Mouse (Mus musculus) lung, embryonic 16.5 days (tissue): ENCODE data around the gene Ube2dnl2. TPM values are rescaled to one million over a fixed set of nuclear protein-coding genes. Genes with fewer than 3 reads are reported as not detected.

ENCODE experiments used
- ATAC-seq: fragments of 200-750 bp; cut with Nextera tagmentation; 2 replicates; pipeline ENCODE4 v1.8.0; 2017; ENCODE audit warnings: low read depth, mild to moderate bottlenecking, moderate library complexity
- H3K27ac ChIP-seq: fragments of 300-500 bp; sonication (generic); 2 replicates; pipeline ENCODE4 v1.5.1; 2014; ENCODE audit warnings: mild to moderate bottlenecking, control low read depth, low read length
- H3K27me3 ChIP-seq: fragments of 300-500 bp; sonication (generic); 2 replicates; pipeline ENCODE4 v1.6.1; 2014; ENCODE audit warnings: low read depth, low read length, mixed read lengths; ENCODE audit not compliant: control insufficient read depth, insufficient read depth
- H3K36me3 ChIP-seq: fragments of 300-500 bp; sonication (generic); 2 replicates; pipeline ENCODE4 v1.6.1; 2014; ENCODE audit warnings: low read length; ENCODE audit not compliant: control insufficient read depth, insufficient read depth
- H3K4me1 ChIP-seq: fragments of 300-500 bp; sonication (generic); replicated peaks from 2 replicates; pipeline ENCODE4 v1.6.1; 2014; ENCODE audit warnings: low read length, mixed read lengths; ENCODE audit not compliant: control insufficient read depth, insufficient read depth
- H3K4me2 ChIP-seq: fragments of 300-500 bp; sonication (generic); 2 replicates; pipeline ENCODE4 v1.6.1; 2014; ENCODE audit warnings: low read depth, low read length, control low read depth
- H3K4me3 ChIP-seq: fragments of 300-500 bp; sonication (generic); 2 replicates; pipeline ENCODE4 v1.5.1; 2014; ENCODE audit warnings: mild to moderate bottlenecking, low read length, control low read depth
- H3K9ac ChIP-seq: fragments of 300-500 bp; sonication (generic); 2 replicates; pipeline ENCODE4 v1.6.1; 2014; ENCODE audit warnings: low read length, control low read depth
- H3K9me3 ChIP-seq: fragments of 300-500 bp; sonication (generic); 2 replicates; pipeline ENCODE4 v1.6.1; 2016; ENCODE audit warnings: low read length; ENCODE audit not compliant: control insufficient read depth
- WGBS: fragments of 180-500 bp; shearing (Covaris S2); extraction: QIAGEN DNeasy Blood & Tissue Kit; methylation state at CpG from one replicate; pipeline ENCODE4 v1.1.7; 2014; 5-methylcytosine and 5-hydroxymethylcytosine counted together
- polyA plus RNA-seq: library from polyadenylated mRNA; unstranded; fragments of >200 nt; fragmentation: Nextera tagmentation; extraction: Ambion mirVana; gene quantifications from 2 replicates; pipeline ENCODE4 v1.2.1, GENCODE M21; 2015

Gene Ube2dnl2
- polyA plus RNA-seq, result not detected in 2 replicates

- H3K27me3 ChIP-seq, result no peaks in the 10 kb centered on the region
- no peak within 1 kb of the TSS for H3K4me3 ChIP-seq
- no peak within 1 kb of the TSS for H3K4me2 ChIP-seq
- H3K36me3 ChIP-seq, result no peaks in the 10 kb centered on the region
- H3K9me3 ChIP-seq, result no peaks in the 10 kb centered on the region
- no peak within 1 kb of the TSS for H3K27ac ChIP-seq
- no peak within 1 kb of the TSS for H3K9ac ChIP-seq
- ATAC-seq, result no peak
- H3K4me1 ChIP-seq, result no peaks in the 10 kb centered on the region
- 73% methylated on average over 1 of the region's 1 CpGs for WGBS
Observed at GRCm38 (mm10) chrX:114907282-114907681, at the start of gene Ube2dnl2. Gene Ube2dnl2, plus strand, starts transcription at chrX:114907582.

DNA sequence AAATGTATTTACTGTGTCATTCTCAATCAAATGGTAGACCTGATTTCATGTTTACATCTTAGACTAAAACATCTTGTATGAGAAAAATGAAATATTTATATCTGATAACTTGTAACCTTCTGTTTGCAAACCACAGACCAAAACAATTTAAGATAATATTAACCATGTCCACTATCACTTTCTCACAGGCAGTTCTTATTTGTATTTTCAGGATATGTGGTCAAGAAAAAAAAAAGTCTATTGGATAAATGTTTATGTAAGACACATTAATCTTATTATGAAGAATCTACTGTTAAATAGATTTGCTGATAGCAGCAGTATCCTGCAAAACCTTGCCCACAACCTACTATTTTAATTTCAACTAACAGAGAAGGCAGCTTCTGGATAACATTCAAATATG lies 11.9 kb upstream of the Ube2dnl2 start:
- Histone ChIP-seq H3K9ac (no peak overlapping the region), H3K27me3 (no peaks in the 10 kb centered on the region), H3K27ac (no peak overlapping the region), H3K9me3 (no peaks in the 10 kb centered on the region), H3K4me3 (no peak overlapping the region), H3K36me3 (no peaks in the 10 kb centered on the region), H3K4me1 (no peaks in the 10 kb centered on the region), H3K4me2 (no peak overlapping the region)
- no peak for ATAC-seq

DNA sequence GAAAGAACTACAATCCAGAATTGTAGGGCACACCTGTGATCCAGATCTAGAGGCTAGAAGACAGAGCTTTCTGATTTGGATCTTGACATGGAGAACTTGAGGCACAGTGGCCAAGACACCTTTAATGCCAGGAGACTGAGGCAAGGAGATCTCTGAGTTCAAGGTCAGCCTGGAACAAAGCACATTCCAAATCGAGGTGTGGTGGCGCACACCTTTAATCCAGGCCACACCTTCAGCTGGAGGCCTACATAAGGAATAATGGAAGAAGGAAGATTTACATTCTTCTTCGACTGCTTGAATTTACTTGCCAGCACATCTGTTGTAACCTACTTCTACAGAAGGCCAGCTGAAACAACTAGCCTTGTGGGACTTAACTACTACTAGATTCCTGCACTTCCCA lies 9.9 kb upstream of the Ube2dnl2 start:
- 75% methylated on average over 3 of the region's 3 CpGs for WGBS
- no peaks in the 10 kb centered on the region for H3K9me3 ChIP-seq
- no peak overlapping the region for H3K4me3 ChIP-seq

GRCm38 (mm10) chrX:114903391-114903790 lies 4.0 kb upstream of the Ube2dnl2 start:
- no peaks in the 10 kb centered on the region for H3K36me3 ChIP-seq
- no peak overlapping the region for H3K9ac ChIP-seq
- no peaks in the 10 kb centered on the region for H3K27me3 ChIP-seq
- H3K4me3 ChIP-seq, result no peak overlapping the region
- no peaks in the 10 kb centered on the region for H3K4me1 ChIP-seq
- H3K9me3 ChIP-seq, result no peaks in the 10 kb centered on the region
- no peak overlapping the region for H3K4me2 ChIP-seq
- H3K27ac ChIP-seq, result no peak overlapping the region
- ATAC-seq, result no peak

More for the DNA sequence above, 9.9 kb upstream of the Ube2dnl2 start:
- Histone ChIP-seq H3K4me1 (no peaks in the 10 kb centered on the region), H3K27ac (no peak overlapping the region), H3K36me3 (no peaks in the 10 kb centered on the region), H3K9ac (no peak overlapping the region), H3K4me2 (no peak overlapping the region), H3K27me3 (no peaks in the 10 kb centered on the region)
- no peak for ATAC-seq

DNA sequence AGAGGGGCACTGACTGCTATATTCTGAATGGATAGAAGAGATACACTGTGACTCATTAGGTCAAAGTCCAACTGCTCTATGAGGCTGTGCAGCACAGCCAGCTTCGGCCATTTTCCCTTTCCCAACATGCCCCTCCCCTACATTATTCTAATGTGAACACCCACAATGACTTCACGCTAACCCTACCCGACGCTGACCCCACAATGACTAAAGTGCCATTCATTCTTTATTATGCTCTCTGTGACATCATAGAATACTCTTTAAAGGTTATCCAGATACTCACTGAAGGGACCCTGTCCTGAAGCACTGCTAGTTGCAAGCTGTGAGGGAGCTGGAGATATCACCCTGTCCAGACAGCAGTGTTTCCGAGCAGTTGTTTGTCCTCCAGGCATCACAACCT lies 2.7 kb upstream of the Ube2dnl2 start, which contains the start of gene Ube2dnl1:
Gene Ube2dnl1 (plus strand): TSS at position 301 of the 400 bp plus-strand sequence.
- WGBS, result 84% methylated on average over 5 of the region's 5 CpGs
- no peaks in the 10 kb centered on the region for H3K4me1 ChIP-seq
- no peak within 1 kb of the TSS for H3K4me3 ChIP-seq
- no peak for ATAC-seq
- no peak within 1 kb of the TSS for H3K4me2 ChIP-seq
- H3K27me3 ChIP-seq, result no peaks in the 10 kb centered on the region
- no peak within 1 kb of the TSS for H3K27ac ChIP-seq
- no peaks in the 10 kb centered on the region for H3K36me3 ChIP-seq
- H3K9ac ChIP-seq, result no peak within 1 kb of the TSS
- H3K9me3 ChIP-seq, result no peaks in the 10 kb centered on the region

DNA sequence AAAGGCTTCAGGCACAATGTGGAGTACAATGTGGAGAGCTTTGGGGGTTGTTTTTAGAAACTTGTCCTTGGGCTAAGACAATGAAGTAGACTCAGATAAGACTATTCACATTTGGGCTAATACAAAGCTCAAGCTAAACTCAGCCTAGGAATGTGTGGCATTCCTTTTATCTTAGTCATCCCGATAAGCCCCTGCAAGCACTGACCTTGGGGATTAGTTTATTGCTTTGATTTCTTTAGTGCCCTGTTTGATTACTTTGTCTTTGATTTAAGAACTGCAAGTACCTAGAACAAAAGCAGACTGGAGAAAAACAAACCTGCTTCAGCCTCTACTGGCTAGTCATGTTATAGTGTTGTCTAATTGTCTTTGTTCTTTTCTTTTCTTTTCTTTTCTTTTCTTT lies 47.7 kb downstream of the Ube2dnl2 start:
- 17% methylated on average over 1 of the region's 1 CpGs for WGBS
- no peaks in the 10 kb centered on the region for H3K36me3 ChIP-seq
- no peaks in the 10 kb centered on the region for H3K4me1 ChIP-seq
- no peak overlapping the region for H3K4me2 ChIP-seq
- no peak overlapping the region for H3K9ac ChIP-seq
- H3K9me3 ChIP-seq, result no peaks in the 10 kb centered on the region
- no peaks in the 10 kb centered on the region for H3K27me3 ChIP-seq
- no peak overlapping the region for H3K4me3 ChIP-seq
- no peak for ATAC-seq
- no peak overlapping the region for H3K27ac ChIP-seq

Other genes with a start within 250 kb of the Ube2dnl2 start
- not detected in 2 replicates for gene Ube2dnl1, start 2.6 kb upstream of the Ube2dnl2 start, polyA plus RNA-seq